Mouse (Mus musculus): Measurements from ENCODE around the gene Tbx18.

DNA sequence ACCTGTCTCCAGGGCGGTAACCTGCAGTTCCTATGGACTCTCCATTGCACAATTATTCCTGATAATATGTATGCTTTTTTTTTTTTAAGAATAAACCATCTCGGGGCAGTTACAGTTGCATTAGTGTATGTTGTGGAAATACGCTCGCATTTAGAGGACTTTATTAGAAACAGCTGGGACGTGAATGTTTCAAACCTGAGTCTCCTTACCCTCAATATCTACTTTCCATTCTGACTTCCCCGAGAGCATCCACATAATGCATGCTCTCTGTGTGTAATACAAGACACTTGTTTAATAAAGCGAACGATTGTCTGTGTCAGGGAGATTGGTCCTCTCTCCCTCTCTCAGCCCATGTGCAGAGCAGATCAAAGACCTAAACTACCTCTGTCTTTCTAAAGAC, 10.5 kb upstream of the Tbx18 start:
- TF ChIP-seq TAL1 (IDR thresholded peaks at IDR 0.05; ENCODE audit: low read length), result no peak
- TF ChIP-seq GATA1 (IDR thresholded peaks at IDR 0.05; ENCODE audit: low read length), result no peak

All from erythroblast, embryonic 14.5 days (primary cell).